Mouse (Mus musculus) B cell, adult 2 months (primary cell): ENCODE data around the gene Casc1.
A peak's percentile ranks its signal among the peaks of the same experiment; 100 is the strongest.

Source experiments
- DNase-seq, 2 experiments: peaks; one replicate each; pipeline ENCODE4 v3.0.0; 2022

Casc1 gene

DNA sequence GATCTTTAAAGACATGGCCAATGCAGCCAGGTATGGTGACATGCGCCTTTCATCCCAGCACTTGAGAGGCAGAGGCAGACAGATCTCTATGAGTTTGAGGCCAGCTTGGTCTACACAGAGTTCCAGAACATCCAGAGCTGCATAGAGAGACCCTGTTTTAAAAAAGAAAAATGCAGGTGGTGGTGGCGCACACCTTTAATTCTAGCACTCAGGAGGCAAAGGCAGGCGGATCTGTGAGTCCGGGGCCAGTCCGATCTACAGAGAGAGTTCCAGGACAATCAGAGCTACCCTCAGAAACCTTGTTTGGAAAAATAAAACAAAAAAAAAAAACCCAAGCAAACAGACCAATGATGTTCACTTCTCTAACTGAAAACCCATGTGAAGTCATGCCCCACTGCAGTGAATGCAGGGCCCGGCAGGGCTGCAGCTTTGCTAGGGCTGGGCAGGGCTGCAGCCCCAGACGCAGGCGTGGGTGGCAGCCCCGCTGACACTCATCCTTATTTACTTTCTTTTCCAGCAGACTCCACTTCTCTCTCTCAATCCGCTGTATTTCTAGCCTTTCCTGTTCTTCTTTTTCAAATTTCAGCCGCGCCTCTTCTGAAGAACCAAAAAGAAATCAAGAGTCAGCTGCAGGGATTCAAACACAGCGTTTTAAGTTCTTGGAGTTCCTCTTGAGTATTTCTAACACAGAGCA is 8.2 kb downstream of the Casc1 start:
- no peak for DNase-seq

GRCm38 (mm10) chr6:145197949-145198686 is 12.7 kb downstream of the Casc1 start:
- no peak for DNase-seq

GRCm38 (mm10) chr6:145193446-145193845 is 17.4 kb downstream of the Casc1 start:
- peak; percentile 38 to 40 for DNase-seq

DNA sequence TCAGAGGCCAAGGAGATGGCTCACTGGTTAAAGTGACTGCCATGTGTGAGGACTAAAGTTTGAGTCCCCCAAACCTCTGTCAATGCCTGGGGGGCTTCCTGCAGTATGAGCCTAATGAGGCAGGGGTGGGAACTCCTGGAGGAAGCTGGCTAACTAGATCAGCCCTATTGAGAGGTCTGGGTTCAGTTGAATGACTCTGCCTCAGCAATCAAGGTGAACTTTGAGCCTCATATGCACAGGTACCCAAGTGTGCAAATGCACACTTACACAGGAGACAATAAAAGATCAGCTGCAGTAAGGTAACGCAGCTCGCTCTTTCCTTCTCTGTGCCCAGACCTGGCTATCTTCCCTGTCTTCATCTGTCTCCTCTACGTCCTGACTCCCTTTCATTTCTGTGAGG is 17.8 kb downstream of the Casc1 start:
- DNase-seq: no peak

DNA sequence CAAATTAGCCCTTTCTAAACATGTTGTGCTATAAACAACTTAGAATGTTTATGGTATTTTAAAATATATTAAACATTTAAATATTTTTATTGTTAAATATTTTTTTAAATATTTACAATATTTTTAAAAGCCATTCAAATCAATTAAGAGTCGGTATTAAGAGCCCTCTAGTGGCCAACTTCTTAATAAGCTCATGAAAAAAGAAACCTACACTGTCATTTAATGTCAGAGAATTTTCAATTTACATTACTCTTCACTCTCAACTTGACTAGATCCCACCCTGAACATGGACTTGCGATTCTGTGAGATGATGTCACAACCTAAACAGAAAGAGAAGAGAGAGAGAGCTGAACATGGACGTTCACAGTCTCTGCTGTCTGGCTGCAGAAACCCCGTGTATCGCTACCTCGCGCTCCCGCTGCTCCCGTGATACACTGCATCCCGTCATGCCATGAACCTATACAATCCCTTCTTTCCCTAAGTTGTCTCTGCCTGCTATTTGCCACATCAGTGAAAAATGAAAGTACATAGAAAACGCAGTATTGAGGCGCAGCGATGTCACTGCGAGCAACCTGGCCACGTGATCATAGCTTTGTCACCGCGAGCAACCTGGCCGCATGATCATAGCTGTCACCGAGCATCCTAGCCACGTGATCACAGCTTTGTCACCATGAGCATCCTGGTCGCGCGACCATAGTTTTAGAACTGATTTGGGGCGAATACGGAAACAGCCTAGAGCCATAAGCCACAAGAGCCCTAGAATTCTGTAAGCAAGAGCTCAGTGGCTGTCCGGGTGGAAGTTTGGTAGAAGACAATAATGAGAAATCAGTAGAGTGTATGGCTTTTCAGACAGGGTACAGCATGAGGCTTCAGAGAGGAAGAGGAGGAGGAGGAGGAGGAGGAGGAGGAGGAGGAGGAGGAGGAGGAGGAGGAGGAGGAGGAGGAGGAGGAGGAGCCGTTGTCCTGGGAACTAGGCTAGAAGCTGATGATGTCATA is 23.4 kb downstream of the Casc1 start:
- peak; percentile 57 to 74 for DNase-seq

GRCm38 (mm10) chr6:145186096-145186495 is 24.7 kb downstream of the Casc1 start:
- DNase-seq: no peak

GRCm38 (mm10) chr6:145182044-145182443 is 28.8 kb downstream of the Casc1 start:
- DNase-seq: no peak

DNA sequence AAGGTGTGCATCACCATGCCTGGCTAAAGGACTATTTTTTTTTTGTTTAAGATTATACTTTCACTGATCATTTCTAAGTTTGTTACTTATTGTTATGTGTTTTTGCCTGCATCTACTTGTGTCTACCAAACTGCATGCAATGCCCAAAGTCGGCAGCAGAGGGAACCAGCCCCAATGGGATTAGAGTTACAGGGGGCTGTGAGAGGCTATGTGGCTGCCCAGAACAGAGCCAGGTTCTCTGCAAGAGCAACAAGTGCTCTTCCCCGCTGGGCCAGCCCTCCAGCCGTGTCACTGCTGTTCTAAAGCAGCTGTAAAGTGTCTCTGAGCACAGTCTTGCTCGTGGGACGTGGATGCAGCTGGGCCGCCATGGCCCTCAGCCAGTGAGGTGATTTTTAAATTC is 31.1 kb downstream of the Casc1 start:
- DNase-seq: peak; percentile 81 to 82

- no peak for DNase-seq
Observed at GRCm38 (mm10) chr6:145176474-145176873, 34.3 kb downstream of the Casc1 start.

GRCm38 (mm10) chr6:145175571-145175981 is 35.2 kb downstream of the Casc1 start:
- DNase-seq: no peak

DNA sequence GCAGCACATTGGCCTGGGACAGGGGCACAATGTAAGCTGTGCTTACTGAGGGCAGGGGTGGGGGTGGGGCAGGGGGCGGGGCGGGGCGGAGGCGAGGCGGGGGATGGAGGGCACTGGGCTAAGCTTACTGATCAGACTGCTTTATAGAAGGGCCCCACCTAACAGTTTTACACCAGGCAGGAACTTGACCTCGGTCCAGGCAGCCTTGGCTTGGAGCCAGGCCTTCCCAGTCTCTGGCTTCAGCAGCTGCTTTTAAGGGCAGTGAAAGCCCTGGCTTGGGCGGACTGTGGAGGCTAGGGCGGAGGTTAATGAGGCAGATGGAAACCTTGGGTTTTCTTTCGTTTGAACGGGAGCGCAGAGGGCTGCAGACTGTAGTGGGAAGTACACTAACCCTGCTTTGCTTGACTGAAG is 37.0 kb downstream of the Casc1 start:
- no peak for DNase-seq

DNA sequence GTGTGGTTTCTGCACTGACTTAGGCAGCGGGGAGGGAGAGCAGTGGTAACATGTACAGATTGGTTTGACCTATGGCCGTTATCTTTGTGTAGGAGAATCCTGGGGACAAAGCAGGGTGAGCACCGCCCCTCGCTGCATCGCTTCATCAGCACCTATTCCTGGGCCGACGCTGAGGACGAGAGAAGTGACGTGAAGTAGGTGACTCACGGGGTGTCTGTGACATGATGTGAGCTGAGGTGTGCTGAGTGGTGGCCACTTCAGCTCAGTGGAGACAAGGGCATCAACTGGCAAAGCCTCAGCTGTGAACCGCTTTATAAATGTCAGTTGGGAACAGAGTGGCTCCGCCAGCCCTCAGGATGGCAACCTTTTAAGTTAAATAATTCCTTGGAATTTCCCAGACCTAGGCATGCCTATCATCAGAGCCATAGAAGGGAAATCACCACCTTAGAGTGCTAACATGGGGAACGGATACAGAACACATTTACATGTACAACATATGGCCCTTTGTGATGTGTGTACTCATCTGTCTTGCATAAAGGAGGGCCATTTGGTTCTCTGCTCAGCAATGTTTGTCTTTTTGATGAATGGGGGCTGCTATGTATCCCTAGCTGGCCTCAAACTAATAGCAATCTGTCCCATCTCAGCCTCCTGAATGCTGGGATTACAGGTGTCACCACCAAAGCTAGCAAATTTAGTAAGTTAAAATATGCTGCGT is 38.8 kb downstream of the Casc1 start:
- no peak for DNase-seq

DNA sequence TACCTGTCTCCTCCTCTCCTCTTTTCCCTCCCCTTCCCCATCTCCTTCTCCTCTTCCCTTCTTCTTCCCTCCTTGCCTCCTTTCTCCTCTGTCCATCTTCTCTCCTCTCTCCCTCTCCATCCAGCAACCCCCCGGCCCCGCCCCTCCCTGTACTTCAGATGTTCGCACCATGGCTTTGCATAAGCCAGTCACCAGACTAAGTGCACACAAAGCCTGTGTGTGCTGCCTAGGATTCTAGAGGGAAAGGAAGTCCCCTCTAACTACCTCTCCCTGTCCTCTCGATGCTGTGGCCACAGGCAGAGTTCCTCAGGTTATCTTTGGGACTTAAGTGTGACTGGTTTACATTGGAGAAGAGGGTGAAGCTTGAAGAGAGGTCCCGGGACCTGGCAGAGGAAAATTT is 50.2 kb downstream of the Casc1 start:
- no peak for DNase-seq

DNA sequence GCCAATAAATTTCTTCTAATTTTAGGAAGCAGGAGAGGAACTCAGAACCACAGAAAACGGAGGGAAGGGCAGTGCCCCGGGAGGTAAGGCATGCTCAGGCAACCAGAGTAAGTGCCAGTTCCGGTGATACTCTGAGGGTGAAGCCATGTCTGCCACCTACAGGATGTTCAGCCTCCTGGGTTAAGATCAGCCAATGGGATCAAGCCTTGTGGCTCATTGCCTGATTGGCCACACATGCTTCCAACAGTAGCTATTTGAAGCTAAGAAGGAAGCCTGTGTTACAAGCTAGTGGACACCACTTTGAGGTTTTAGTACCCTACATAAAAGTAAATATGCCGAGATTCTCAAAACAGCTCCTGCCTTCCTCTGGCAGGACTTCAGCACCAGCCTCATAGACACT is 52.2 kb downstream of the Casc1 start:
- DNase-seq: peak; percentile 32 to 40

DNA sequence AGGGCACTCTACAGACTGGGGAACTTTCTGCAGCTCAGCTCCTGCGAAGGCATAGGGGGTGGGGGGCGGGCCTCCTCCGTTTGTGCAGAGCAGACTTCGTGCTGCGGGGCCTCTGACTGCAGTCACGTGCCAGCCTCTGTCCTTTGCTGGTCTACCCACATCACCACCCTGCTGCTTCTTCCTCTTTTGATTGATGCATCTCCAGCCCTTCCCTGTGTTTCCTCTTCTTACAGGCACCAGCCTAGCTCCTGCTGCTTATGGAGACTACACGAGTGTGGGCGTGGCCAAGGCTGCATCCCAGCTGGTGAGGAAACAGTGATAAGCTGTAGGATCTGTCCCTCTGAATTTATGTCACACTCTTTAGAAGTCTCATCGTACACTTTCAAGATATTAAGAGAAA is 61.8 kb downstream of the Casc1 start:
- no peak for DNase-seq

- no peak for DNase-seq
Observed at GRCm38 (mm10) chr6:145147716-145148115, 63.1 kb downstream of the Casc1 start.

- no peak for DNase-seq
Observed at GRCm38 (mm10) chr6:145145173-145145572, 65.6 kb downstream of the Casc1 start.

DNA sequence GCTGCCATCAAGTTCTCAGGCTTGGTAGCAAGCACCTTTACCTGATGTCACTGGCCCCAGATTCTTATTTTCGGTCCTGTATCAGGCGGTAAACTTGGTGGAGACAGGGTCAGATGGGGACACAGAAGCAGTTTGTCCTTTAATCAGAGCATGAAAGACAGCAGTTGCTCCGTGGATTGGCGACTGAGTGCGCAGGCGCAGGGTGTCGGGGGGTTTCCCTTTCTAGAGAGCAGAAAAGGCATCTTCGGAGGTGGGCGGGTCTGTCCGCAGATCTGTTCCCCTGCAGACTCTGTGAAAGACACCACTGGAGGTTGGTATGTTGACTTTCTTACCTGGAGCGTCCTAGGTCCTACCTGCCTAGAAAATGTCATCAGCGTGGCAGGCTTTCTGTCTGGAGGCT is 69.0 kb downstream of the Casc1 start:
- DNase-seq: no peak

- DNase-seq: no peak
Observed at GRCm38 (mm10) chr6:145140706-145141105, 70.1 kb downstream of the Casc1 start.

GRCm38 (mm10) chr6:145139776-145140475 is 70.9 kb downstream of the Casc1 start:
- DNase-seq: peak in 1 of 2 experiments; percentile 28

- no peak for DNase-seq
Observed at GRCm38 (mm10) chr6:145139236-145139635, 71.6 kb downstream of the Casc1 start.

GRCm38 (mm10) chr6:145136831-145137230 is 74.0 kb downstream of the Casc1 start:
- no peak for DNase-seq
